Mouse (Mus musculus): ENCODE data around the gene Eea1. TPM values are rescaled to one million over a fixed set of nuclear protein-coding genes. Genes with fewer than 3 reads are reported as not detected.
A peak's percentile ranks its signal among the peaks of the same experiment; 100 is the strongest.

Eea1 gene
- 13.5 and 14.5 TPM in 2 replicates for polyA plus RNA-seq (2014; fragmentation: Nextera tagmentation; extraction: Ambion mirVana)

GRCm38 (mm10) chr10:95940046-95940900, at the start of gene Eea1:
Eea1 (plus strand) TSS chr10:95940650.
- Histone ChIP-seq H3K9me3 (ENCODE audit: control insufficient read depth, low read length) (no peaks in the 10 kb centered on the region), H3K27ac (ENCODE audit: low read depth, low read length) (peak within 1 kb of the TSS; percentile 87), H3K36me3 (ENCODE audit: control insufficient read depth, insufficient read depth, low read length) (no peaks in the 10 kb centered on the region), H3K9ac (ENCODE audit: low read length) (peak within 1 kb of the TSS; percentile 78), H3K4me3 (ENCODE audit: low read depth, low read length) (peak within 1 kb of the TSS; percentile 79), H3K4me2 (ENCODE audit: low read depth) (peak within 1 kb of the TSS; percentile 90), H3K27me3 (ENCODE audit: control insufficient read depth, insufficient read depth, low read length) (no peaks in the 10 kb centered on the region), H3K4me1 (ENCODE audit: control insufficient read depth, insufficient read depth, low read length) (peaks cover 11% of the 10 kb centered on the region; the same call in 1 of the 2 replicates)
- peak; percentile 98 for DNase-seq (ENCODE audit: low spot score)
- ATAC-seq (ENCODE audit: insufficient read depth, low FRiP score, low TSS enrichment): peak; percentile 99
- WGBS: 1% methylated on average over 49 of the region's 59 CpGs

- 79% methylated on average over 7 of the region's 7 CpGs for WGBS
- no peak overlapping the region for H3K27ac ChIP-seq (ENCODE audit: low read depth, low read length)
- H3K9ac ChIP-seq (ENCODE audit: low read length): no peak overlapping the region
- no peaks in the 10 kb centered on the region for H3K36me3 ChIP-seq (ENCODE audit: control insufficient read depth, insufficient read depth, low read length)
- H3K4me2 ChIP-seq (ENCODE audit: low read depth): no peak overlapping the region
- H3K4me3 ChIP-seq (ENCODE audit: low read depth, low read length): no peak overlapping the region
- no peaks in the 10 kb centered on the region for H3K4me1 ChIP-seq (ENCODE audit: control insufficient read depth, insufficient read depth, low read length)
- DNase-seq (ENCODE audit: low spot score) (no peak), ATAC-seq (ENCODE audit: insufficient read depth, low FRiP score, low TSS enrichment) (no peak)
- H3K27me3 ChIP-seq (ENCODE audit: control insufficient read depth, insufficient read depth, low read length): no peaks in the 10 kb centered on the region
- no peaks in the 10 kb centered on the region for H3K9me3 ChIP-seq (ENCODE audit: control insufficient read depth, low read length)
Observed at GRCm38 (mm10) chr10:95891214-95891960, 49.1 kb upstream of the Eea1 start.

DNA sequence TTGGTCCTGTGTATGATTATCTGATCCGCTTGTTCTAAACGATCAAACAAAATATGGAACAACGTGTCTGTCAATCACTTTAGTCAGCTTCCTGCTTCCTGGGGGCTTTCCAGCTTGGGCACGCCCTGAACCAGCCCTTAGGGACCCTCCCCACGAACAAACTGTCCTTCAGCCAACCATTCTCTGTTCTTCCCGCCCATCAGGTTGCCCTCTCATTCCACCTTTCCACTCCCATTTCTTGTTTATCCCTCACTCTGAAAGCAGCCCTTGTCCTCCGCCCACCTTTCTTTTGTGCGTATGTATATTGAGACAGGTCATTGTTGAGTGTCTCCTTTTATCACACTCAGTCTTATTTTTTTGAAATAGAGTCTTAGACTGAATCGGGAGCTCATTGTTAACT, 48.3 kb upstream of the Eea1 start:
- no peak for ATAC-seq (ENCODE audit: insufficient read depth, low FRiP score, low TSS enrichment)
- Histone ChIP-seq H3K36me3 (ENCODE audit: control insufficient read depth, insufficient read depth, low read length) (no peaks in the 10 kb centered on the region), H3K4me1 (ENCODE audit: control insufficient read depth, insufficient read depth, low read length) (no peaks in the 10 kb centered on the region), H3K27ac (ENCODE audit: low read depth, low read length) (no peak overlapping the region), H3K9me3 (ENCODE audit: control insufficient read depth, low read length) (no peaks in the 10 kb centered on the region), H3K27me3 (ENCODE audit: control insufficient read depth, insufficient read depth, low read length) (no peaks in the 10 kb centered on the region), H3K4me2 (ENCODE audit: low read depth) (no peak overlapping the region), H3K9ac (ENCODE audit: low read length) (no peak overlapping the region), H3K4me3 (ENCODE audit: low read depth, low read length) (no peak overlapping the region)
- no peak for DNase-seq (ENCODE audit: low spot score)
- WGBS: 87% methylated on average over 9 of the region's 9 CpGs

- 89% methylated on average over 14 of the region's 14 CpGs for whole genome bisulfite sequencing
- no peak for DNase-seq (ENCODE audit: low spot score)
Observed at GRCm38 (mm10) chr10:95893291-95893932, 47.0 kb upstream of the Eea1 start.

GRCm38 (mm10) chr10:95894036-95894855, 46.2 kb upstream of the Eea1 start:
- no peak overlapping the region for H3K4me3 ChIP-seq (ENCODE audit: low read depth, low read length)
- no peaks in the 10 kb centered on the region for H3K27me3 ChIP-seq (ENCODE audit: control insufficient read depth, insufficient read depth, low read length)
- H3K9ac ChIP-seq (ENCODE audit: low read length): no peak overlapping the region
- peak overlapping the region; percentile 31 for H3K4me2 ChIP-seq (ENCODE audit: low read depth)
- 40% methylated on average over 17 of the region's 17 CpGs for WGBS
- H3K36me3 ChIP-seq (ENCODE audit: control insufficient read depth, insufficient read depth, low read length): no peaks in the 10 kb centered on the region
- no peaks in the 10 kb centered on the region for H3K9me3 ChIP-seq (ENCODE audit: control insufficient read depth, low read length)
- H3K4me1 ChIP-seq (ENCODE audit: control insufficient read depth, insufficient read depth, low read length): no peaks in the 10 kb centered on the region
- DNase-seq (ENCODE audit: low spot score) (no peak), ATAC-seq (ENCODE audit: insufficient read depth, low FRiP score, low TSS enrichment) (peak; percentile 48; the same call in 1 of the 2 replicates)
- no peak overlapping the region for H3K27ac ChIP-seq (ENCODE audit: low read depth, low read length)

More at GRCm38 (mm10) chr10:95893291-95893932, 47.0 kb upstream of the Eea1 start:
- no peaks in the 10 kb centered on the region for H3K9me3 ChIP-seq (ENCODE audit: control insufficient read depth, low read length)
- H3K27ac ChIP-seq (ENCODE audit: low read depth, low read length): no peak overlapping the region
- no peaks in the 10 kb centered on the region for H3K36me3 ChIP-seq (ENCODE audit: control insufficient read depth, insufficient read depth, low read length)
- no peak overlapping the region for H3K9ac ChIP-seq (ENCODE audit: low read length)
- H3K27me3 ChIP-seq (ENCODE audit: control insufficient read depth, insufficient read depth, low read length): no peaks in the 10 kb centered on the region
- no peaks in the 10 kb centered on the region for H3K4me1 ChIP-seq (ENCODE audit: control insufficient read depth, insufficient read depth, low read length)
- no peak overlapping the region for H3K4me3 ChIP-seq (ENCODE audit: low read depth, low read length)
- ATAC-seq (ENCODE audit: insufficient read depth, low FRiP score, low TSS enrichment): no peak
- no peak overlapping the region for H3K4me2 ChIP-seq (ENCODE audit: low read depth)

DNA sequence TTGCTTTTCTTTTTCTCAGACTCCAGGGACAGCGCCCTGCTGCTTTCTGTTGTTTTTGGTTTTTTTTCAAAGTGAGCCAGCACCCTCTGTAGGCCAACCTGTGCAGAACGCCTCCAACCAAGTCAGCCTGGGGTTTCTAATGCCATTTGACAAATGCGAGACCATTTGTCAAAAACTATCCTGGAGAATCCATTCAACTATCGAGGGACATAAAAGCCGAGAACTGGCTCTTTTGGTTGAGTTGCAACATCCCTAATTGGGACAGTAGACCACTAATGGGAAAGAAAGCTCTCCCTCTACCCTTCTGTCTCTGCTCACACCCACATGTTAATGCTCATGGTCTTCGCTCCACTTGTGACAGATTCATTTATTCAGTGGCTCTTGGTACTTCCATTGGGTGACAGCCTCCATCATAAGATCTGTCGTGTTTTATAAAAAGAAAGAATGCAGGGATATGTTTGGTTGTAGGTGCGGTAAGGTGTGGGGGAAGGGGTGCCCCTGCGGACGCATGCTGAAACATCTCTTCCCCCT, 45.5 kb upstream of the Eea1 start:
- DNase-seq (ENCODE audit: low spot score): peak; percentile 63
- no peak overlapping the region for H3K4me3 ChIP-seq (ENCODE audit: low read depth, low read length)
- 43% methylated on average over 10 of the region's 10 CpGs for whole genome bisulfite sequencing
- ATAC-seq (ENCODE audit: insufficient read depth, low FRiP score, low TSS enrichment): no peak; the same call in 1 of the 2 replicates
- H3K27ac ChIP-seq (ENCODE audit: low read depth, low read length): no peak overlapping the region
- no peaks in the 10 kb centered on the region for H3K36me3 ChIP-seq (ENCODE audit: control insufficient read depth, insufficient read depth, low read length)
- peak overlapping the region; percentile 31 for H3K4me2 ChIP-seq (ENCODE audit: low read depth)
- H3K9me3 ChIP-seq (ENCODE audit: control insufficient read depth, low read length): no peaks in the 10 kb centered on the region
- no peaks in the 10 kb centered on the region for H3K4me1 ChIP-seq (ENCODE audit: control insufficient read depth, insufficient read depth, low read length)
- H3K27me3 ChIP-seq (ENCODE audit: control insufficient read depth, insufficient read depth, low read length): no peaks in the 10 kb centered on the region
- no peak overlapping the region for H3K9ac ChIP-seq (ENCODE audit: low read length)

DNA sequence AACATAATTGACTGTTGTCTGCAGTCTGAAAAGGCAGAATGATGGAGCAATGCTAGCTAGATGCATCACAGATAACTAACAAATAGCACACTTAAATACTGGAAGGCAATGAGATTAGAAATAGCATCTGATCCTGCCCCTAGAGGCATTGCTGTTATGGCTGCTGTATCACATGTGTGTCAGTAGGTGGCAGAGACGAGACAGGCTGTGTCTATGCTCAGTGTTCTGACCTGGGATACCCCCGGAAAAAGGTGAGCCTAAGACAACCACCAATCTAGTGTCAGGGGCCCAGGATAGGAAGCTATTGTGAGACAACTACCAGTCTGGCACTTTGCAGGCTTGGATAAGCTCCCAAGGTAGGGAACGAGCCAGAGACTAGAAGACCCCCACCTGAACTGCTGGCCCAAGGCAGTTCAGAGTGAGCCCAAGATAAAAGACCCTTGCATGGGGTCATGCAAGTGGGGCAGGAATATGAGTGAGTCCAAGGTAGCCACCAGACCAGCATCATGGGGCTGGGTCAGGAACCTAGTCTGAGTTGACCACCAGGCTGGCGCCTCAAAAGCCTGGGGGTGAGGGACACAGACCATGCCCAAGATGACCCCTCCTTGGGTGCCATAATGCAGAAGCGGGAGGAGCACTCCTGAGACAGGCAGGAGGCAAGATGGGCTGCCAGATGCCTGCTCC, 41.8 kb upstream of the Eea1 start:
- H3K4me1 ChIP-seq (ENCODE audit: control insufficient read depth, insufficient read depth, low read length): no peaks in the 10 kb centered on the region
- H3K9me3 ChIP-seq (ENCODE audit: control insufficient read depth, low read length): no peaks in the 10 kb centered on the region
- H3K36me3 ChIP-seq (ENCODE audit: control insufficient read depth, insufficient read depth, low read length): no peaks in the 10 kb centered on the region
- H3K9ac ChIP-seq (ENCODE audit: low read length): no peak overlapping the region
- H3K4me3 ChIP-seq (ENCODE audit: low read depth, low read length): no peak overlapping the region
- 72% methylated on average over 5 of the region's 5 CpGs for WGBS
- DNase-seq (ENCODE audit: low spot score) (peak; percentile 24), ATAC-seq (ENCODE audit: insufficient read depth, low FRiP score, low TSS enrichment) (no peak)
- H3K4me2 ChIP-seq (ENCODE audit: low read depth): no peak overlapping the region
- H3K27me3 ChIP-seq (ENCODE audit: control insufficient read depth, insufficient read depth, low read length): no peaks in the 10 kb centered on the region
- H3K27ac ChIP-seq (ENCODE audit: low read depth, low read length): no peak overlapping the region
